Mouse (Mus musculus): ENCODE data around the gene Ripor3. TPM values are rescaled to one million over a fixed set of nuclear protein-coding genes. Genes with fewer than 3 reads are reported as not detected.

Ripor3 gene
- polyA plus RNA-seq, 2 experiments = 5.3 to 21.0 TPM

DNA sequence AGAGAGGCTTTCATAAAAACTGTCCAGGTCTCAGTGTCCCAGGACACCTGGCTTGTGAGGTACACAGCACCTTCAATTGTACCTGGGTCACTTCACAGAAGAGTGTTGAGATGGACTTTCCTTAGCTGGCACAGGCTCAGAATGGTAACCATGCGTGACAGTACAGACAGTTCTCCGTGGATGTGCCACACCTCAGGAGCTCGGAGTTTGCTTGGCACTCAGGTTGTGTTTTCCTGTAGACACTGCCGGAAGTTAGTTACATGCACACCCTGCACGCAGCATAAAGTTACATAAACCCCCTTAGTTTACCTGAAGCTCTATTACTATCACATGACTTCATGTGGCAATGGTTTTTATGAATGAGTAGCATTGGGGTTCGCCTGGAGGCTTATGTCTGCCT is 59.7 kb downstream of the Ripor3 start:
- Histone ChIP-seq H3K4me1 (ENCODE audit: control insufficient read depth, insufficient read depth, low read length) (peaks cover 13% of the 10 kb centered on the region; the same call in 1 of the 2 replicates), H3K9ac (ENCODE audit: low read depth, low read length, severe bottlenecking) (no peak overlapping the region), H3K4me3 (replicated peaks; ENCODE audit: low read length) (no peak overlapping the region), H3K27ac (replicated peaks; ENCODE audit: low read depth, low read length) (no peak overlapping the region), H3K4me2 (replicated peaks; ENCODE audit: low read depth, low read length, severe bottlenecking) (no peak overlapping the region), H3K36me3 (ENCODE audit: control insufficient read depth, insufficient read depth, low read length) (no peaks in the 10 kb centered on the region; the same call in 1 of the 2 replicates), H3K9me3 (ENCODE audit: control insufficient read depth, low read length) (no peaks in the 10 kb centered on the region), H3K27me3 (ENCODE audit: control insufficient read depth, insufficient read depth, low read length) (no peaks in the 10 kb centered on the region)
- WGBS = 82% methylated on average over 6 of the region's 6 CpGs
- DNase-seq (ENCODE audit: low spot score) (no peak), ATAC-seq (ENCODE audit: low FRiP score, low read depth) (no peak)
- TF ChIP-seq POLR2A (IDR thresholded peaks at IDR 0.05; ENCODE audit: borderline replicate concordance, extremely low read depth, insufficient read depth, insufficient read length) = no peak

DNA sequence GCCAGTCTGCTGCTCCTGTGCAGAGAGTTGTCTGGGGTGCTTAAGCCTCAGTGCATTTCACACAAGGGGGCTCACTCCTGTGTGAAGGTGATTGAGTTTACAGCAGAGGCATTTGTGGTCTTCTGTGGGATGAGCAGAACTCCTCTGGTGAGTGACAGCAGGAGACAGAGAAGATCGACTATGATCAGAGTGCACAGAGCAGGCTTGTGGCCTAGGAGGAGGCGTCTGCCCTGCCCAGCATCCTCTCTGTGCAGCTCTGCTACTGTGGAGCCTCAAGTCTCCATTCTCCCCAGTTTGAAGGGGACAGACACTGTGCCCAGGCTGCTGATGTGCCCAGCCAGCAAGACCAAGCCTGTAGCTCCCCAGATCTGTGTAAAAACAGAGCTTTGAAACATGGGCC is 60.6 kb downstream of the Ripor3 start:
- Histone ChIP-seq H3K4me2 (replicated peaks; ENCODE audit: low read depth, low read length, severe bottlenecking) (no peak overlapping the region), H3K9ac (ENCODE audit: low read depth, low read length, severe bottlenecking) (no peak overlapping the region), H3K27ac (replicated peaks; ENCODE audit: low read depth, low read length) (no peak overlapping the region), H3K4me1 (ENCODE audit: control insufficient read depth, insufficient read depth, low read length) (peaks cover 22% of the 10 kb centered on the region), H3K36me3 (ENCODE audit: control insufficient read depth, insufficient read depth, low read length) (no peaks in the 10 kb centered on the region; the same call in 1 of the 2 replicates), H3K4me3 (replicated peaks; ENCODE audit: low read length) (no peak overlapping the region), H3K9me3 (ENCODE audit: control insufficient read depth, low read length) (no peaks in the 10 kb centered on the region), H3K27me3 (ENCODE audit: control insufficient read depth, insufficient read depth, low read length) (no peaks in the 10 kb centered on the region)
- DNase-seq (ENCODE audit: low spot score) (no peak), ATAC-seq (ENCODE audit: low FRiP score, low read depth) (no peak)
- no peak for TF ChIP-seq POLR2A (IDR thresholded peaks at IDR 0.05; ENCODE audit: borderline replicate concordance, extremely low read depth, insufficient read depth, insufficient read length)
- WGBS = 73% methylated on average over 2 of the region's 2 CpGs

DNA sequence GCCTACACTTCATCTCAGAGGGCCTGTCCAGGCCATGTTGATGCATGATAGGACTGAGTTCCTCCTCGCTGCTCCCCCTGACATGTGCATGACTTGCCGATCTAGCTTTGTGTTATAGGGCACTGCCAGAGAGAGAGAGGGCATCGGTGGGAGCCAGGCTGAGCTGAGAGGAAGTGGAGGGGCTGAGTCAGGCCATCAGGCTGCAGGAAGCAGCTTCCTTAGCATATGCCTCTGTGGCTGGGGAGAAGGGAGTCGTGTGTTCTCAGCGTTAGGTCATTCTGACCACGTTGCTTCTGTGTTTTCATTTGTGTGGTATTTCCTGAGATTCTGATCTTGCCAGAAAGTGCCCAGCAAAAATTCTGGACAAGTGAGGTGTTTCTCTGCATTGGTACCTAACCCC is 61.2 kb downstream of the Ripor3 start:
- Histone ChIP-seq H3K27ac (replicated peaks; ENCODE audit: low read depth, low read length) (no peak overlapping the region), H3K9me3 (ENCODE audit: control insufficient read depth, low read length) (no peaks in the 10 kb centered on the region), H3K4me3 (replicated peaks; ENCODE audit: low read length) (no peak overlapping the region), H3K9ac (ENCODE audit: low read depth, low read length, severe bottlenecking) (no peak overlapping the region), H3K4me1 (ENCODE audit: control insufficient read depth, insufficient read depth, low read length) (peaks cover 27% of the 10 kb centered on the region), H3K4me2 (replicated peaks; ENCODE audit: low read depth, low read length, severe bottlenecking) (no peak overlapping the region), H3K36me3 (ENCODE audit: control insufficient read depth, insufficient read depth, low read length) (no peaks in the 10 kb centered on the region; the same call in 1 of the 2 replicates), H3K27me3 (ENCODE audit: control insufficient read depth, insufficient read depth, low read length) (no peaks in the 10 kb centered on the region)
- WGBS = 63% methylated on average over 6 of the region's 6 CpGs
- no peak for ATAC-seq (ENCODE audit: low FRiP score, low read depth)
- no peak for DNase-seq (ENCODE audit: low spot score)
- TF ChIP-seq POLR2A (IDR thresholded peaks at IDR 0.05; ENCODE audit: borderline replicate concordance, extremely low read depth, insufficient read depth, insufficient read length) = no peak

DNA sequence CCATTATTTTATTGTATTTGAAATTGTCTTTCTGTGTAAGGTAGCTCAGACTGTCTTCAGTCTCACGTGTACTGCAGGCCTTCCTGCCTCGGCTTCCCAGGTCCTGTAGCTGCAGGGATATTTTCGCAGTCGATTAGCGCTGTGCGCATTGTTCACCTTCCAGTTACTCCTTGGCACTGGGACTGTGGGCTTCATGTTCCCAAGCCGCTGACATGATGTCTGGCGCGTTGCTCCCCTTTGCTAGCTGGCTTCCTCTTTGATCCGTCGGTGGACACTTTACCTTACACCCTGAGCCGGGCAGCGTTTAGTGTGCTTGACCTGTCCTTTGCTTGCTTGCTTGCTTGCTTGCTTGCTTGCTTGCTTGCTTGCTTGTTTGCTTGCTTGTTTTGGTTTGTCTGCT is 61.9 kb downstream of the Ripor3 start:
- Histone ChIP-seq H3K27ac (replicated peaks; ENCODE audit: low read depth, low read length) (no peak overlapping the region), H3K36me3 (ENCODE audit: control insufficient read depth, insufficient read depth, low read length) (no peaks in the 10 kb centered on the region; the same call in 1 of the 2 replicates), H3K27me3 (ENCODE audit: control insufficient read depth, insufficient read depth, low read length) (no peaks in the 10 kb centered on the region), H3K4me2 (replicated peaks; ENCODE audit: low read depth, low read length, severe bottlenecking) (no peak overlapping the region), H3K4me3 (replicated peaks; ENCODE audit: low read length) (no peak overlapping the region), H3K9me3 (ENCODE audit: control insufficient read depth, low read length) (no peaks in the 10 kb centered on the region), H3K9ac (ENCODE audit: low read depth, low read length, severe bottlenecking) (no peak overlapping the region), H3K4me1 (ENCODE audit: control insufficient read depth, insufficient read depth, low read length) (peaks cover 28% of the 10 kb centered on the region)
- TF ChIP-seq POLR2A (IDR thresholded peaks at IDR 0.05; ENCODE audit: borderline replicate concordance, extremely low read depth, insufficient read depth, insufficient read length) = no peak
- DNase-seq (ENCODE audit: low spot score) = no peak
- ATAC-seq (ENCODE audit: low FRiP score, low read depth) = no peak
- whole genome bisulfite sequencing = 81% methylated on average over 13 of the region's 13 CpGs

DNA sequence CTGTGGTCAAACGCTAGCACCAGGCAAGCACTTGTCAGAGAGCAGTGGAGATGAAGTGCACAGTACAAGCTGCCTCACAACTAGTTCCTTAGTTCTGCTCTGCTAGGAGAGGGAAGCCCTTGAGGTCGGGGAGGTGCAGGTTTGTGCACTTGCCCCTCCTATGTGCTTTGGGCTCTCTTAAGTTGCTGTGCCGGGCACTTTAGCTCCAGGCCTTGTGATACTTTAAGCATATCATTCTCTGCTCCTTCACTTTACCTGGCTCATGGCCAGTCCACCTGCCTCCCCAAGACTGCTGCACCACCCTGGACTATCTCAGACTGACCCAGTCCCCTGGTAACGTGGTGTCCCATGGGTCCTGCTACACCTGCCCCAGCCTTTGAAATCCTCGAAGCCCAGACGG is 62.4 kb downstream of the Ripor3 start:
- ATAC-seq (ENCODE audit: low FRiP score, low read depth) (no peak), DNase-seq (ENCODE audit: low spot score) (no peak)
- Histone ChIP-seq H3K9ac (ENCODE audit: low read depth, low read length, severe bottlenecking) (no peak overlapping the region), H3K27ac (replicated peaks; ENCODE audit: low read depth, low read length) (no peak overlapping the region), H3K4me2 (replicated peaks; ENCODE audit: low read depth, low read length, severe bottlenecking) (no peak overlapping the region), H3K4me3 (replicated peaks; ENCODE audit: low read length) (no peak overlapping the region), H3K36me3 (ENCODE audit: control insufficient read depth, insufficient read depth, low read length) (no peaks in the 10 kb centered on the region; the same call in 1 of the 2 replicates), H3K9me3 (ENCODE audit: control insufficient read depth, low read length) (no peaks in the 10 kb centered on the region), H3K27me3 (ENCODE audit: control insufficient read depth, insufficient read depth, low read length) (no peaks in the 10 kb centered on the region), H3K4me1 (ENCODE audit: control insufficient read depth, insufficient read depth, low read length) (peaks cover 32% of the 10 kb centered on the region)
- TF ChIP-seq POLR2A (IDR thresholded peaks at IDR 0.05; ENCODE audit: borderline replicate concordance, extremely low read depth, insufficient read depth, insufficient read length) = no peak
- WGBS = 72% methylated on average over 6 of the region's 6 CpGs

DNA sequence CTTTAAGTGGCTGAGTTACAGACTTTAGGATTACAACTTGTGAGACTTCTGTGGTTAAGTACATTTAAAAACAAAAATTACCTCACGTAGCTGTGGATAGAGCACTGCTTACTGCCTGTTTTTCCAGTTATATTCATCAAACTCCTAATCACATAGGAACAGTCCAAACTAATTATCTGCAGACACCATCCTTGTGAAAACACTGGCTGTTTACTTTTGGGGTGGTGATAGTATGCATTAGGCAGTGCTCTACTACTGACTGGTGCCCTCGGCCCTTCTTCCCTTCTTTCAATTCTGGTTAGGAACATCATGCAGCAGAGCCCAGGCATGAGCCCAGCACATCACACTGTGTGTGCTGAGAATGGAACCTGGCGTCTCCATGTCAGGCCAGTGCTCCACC is 63.2 kb downstream of the Ripor3 start:
- H3K27me3 ChIP-seq (ENCODE audit: control insufficient read depth, insufficient read depth, low read length) = no peaks in the 10 kb centered on the region
- no peaks in the 10 kb centered on the region; the same call in 1 of the 2 replicates for H3K36me3 ChIP-seq (ENCODE audit: control insufficient read depth, insufficient read depth, low read length)
- TF ChIP-seq POLR2A (IDR thresholded peaks at IDR 0.05; ENCODE audit: borderline replicate concordance, extremely low read depth, insufficient read depth, insufficient read length) = no peak
- no peak for DNase-seq (ENCODE audit: low spot score)
- no peak overlapping the region for H3K27ac ChIP-seq (replicated peaks; ENCODE audit: low read depth, low read length)
- peaks cover 40% of the 10 kb centered on the region for H3K4me1 ChIP-seq (ENCODE audit: control insufficient read depth, insufficient read depth, low read length)
- WGBS = 79% methylated on average over 3 of the region's 3 CpGs
- H3K9me3 ChIP-seq (ENCODE audit: control insufficient read depth, low read length) = no peaks in the 10 kb centered on the region
- H3K4me3 ChIP-seq (replicated peaks; ENCODE audit: low read length) = no peak overlapping the region
- H3K9ac ChIP-seq (ENCODE audit: low read depth, low read length, severe bottlenecking) = no peak overlapping the region
- no peak for ATAC-seq (ENCODE audit: low FRiP score, low read depth)
- H3K4me2 ChIP-seq (replicated peaks; ENCODE audit: low read depth, low read length, severe bottlenecking) = no peak overlapping the region

All from limb, embryonic 14.5 days (tissue).